Mouse (Mus musculus): ENCODE measurements around the gene Armcx6. TPM values are rescaled to one million over a fixed set of nuclear protein-coding genes. Genes with fewer than 3 reads are reported as not detected.

Gene Armcx6
- polyA plus RNA-seq, 1 experiment = 0.74 TPM

GRCm38 (mm10) chrX:134718524-134718923 is 32.7 kb downstream of the Armcx6 start:
- TF ChIP-seq POLR2A (IDR thresholded peaks at IDR 0.05; ENCODE audit: low read depth, low read length) (no peak), CTCF (IDR thresholded peaks at IDR 0.05; ENCODE audit: extremely low read depth, insufficient read depth, insufficient read length, insufficient replicate concordance) (no peak)
- no peak for DNase-seq (ENCODE audit: low read depth in 1 of 2, low spot score in 2 of 2)
- Histone ChIP-seq H3K4me1 (ENCODE audit: control insufficient read depth, insufficient read depth, insufficient read length) (no peaks in the 10 kb centered on the region; the same call in 1 of the 2 replicates), H3K4me3 (ENCODE audit: extremely low read depth, insufficient read depth, insufficient read length) (peak overlapping the region; percentile 33), H3K27ac (ENCODE audit: insufficient read depth, low read length) (no peak overlapping the region), H3K36me3 (ENCODE audit: control insufficient read depth, insufficient read depth, low read length) (no peaks in the 10 kb centered on the region), H3K27me3 (ENCODE audit: control insufficient read depth, insufficient read depth, low read length) (no peaks in the 10 kb centered on the region)
- whole genome bisulfite sequencing = 22% methylated on average over 14 of the region's 14 CpGs

GRCm38 (mm10) chrX:134717752-134718308 is 33.4 kb downstream of the Armcx6 start, which contains the start of gene Armcx1:
TSS of gene Armcx1 (plus strand) at chrX:134717963.
- no peaks in the 10 kb centered on the region; the same call in 1 of the 2 replicates for H3K4me1 ChIP-seq (ENCODE audit: control insufficient read depth, insufficient read depth, insufficient read length)
- no peaks in the 10 kb centered on the region for H3K36me3 ChIP-seq (ENCODE audit: control insufficient read depth, insufficient read depth, low read length)
- no peaks in the 10 kb centered on the region for H3K27me3 ChIP-seq (ENCODE audit: control insufficient read depth, insufficient read depth, low read length)
- H3K4me3 ChIP-seq (ENCODE audit: extremely low read depth, insufficient read depth, insufficient read length) = peak within 1 kb of the TSS; percentile 33
- 28% methylated on average over 16 of the region's 16 CpGs for WGBS
- no peak for DNase-seq (ENCODE audit: low read depth in 1 of 2, low spot score in 2 of 2)
- H3K27ac ChIP-seq (ENCODE audit: insufficient read depth, low read length) = no peak within 1 kb of the TSS
- no peak for TF ChIP-seq POLR2A (IDR thresholded peaks at IDR 0.05; ENCODE audit: low read depth, low read length)
- TF ChIP-seq CTCF (IDR thresholded peaks at IDR 0.05; ENCODE audit: extremely low read depth, insufficient read depth, insufficient read length, insufficient replicate concordance) = no peak

- Histone ChIP-seq H3K36me3 (ENCODE audit: control insufficient read depth, insufficient read depth, low read length) (no peaks in the 10 kb centered on the region), H3K27ac (ENCODE audit: insufficient read depth, low read length) (no peak overlapping the region), H3K4me1 (ENCODE audit: control insufficient read depth, insufficient read depth, insufficient read length) (no peaks in the 10 kb centered on the region; the same call in 1 of the 2 replicates), H3K27me3 (ENCODE audit: control insufficient read depth, insufficient read depth, low read length) (no peaks in the 10 kb centered on the region), H3K4me3 (ENCODE audit: extremely low read depth, insufficient read depth, insufficient read length) (no peak overlapping the region)
- TF ChIP-seq POLR2A (IDR thresholded peaks at IDR 0.05; ENCODE audit: low read depth, low read length) (no peak), CTCF (IDR thresholded peaks at IDR 0.05; ENCODE audit: extremely low read depth, insufficient read depth, insufficient read length, insufficient replicate concordance) (no peak)
- WGBS = 65% methylated on average over 3 of the region's 3 CpGs
- DNase-seq (ENCODE audit: low read depth in 1 of 2, low spot score in 2 of 2) = no peak
Observed at GRCm38 (mm10) chrX:134716863-134717262, 34.4 kb downstream of the Armcx6 start.

Other genes starting within 250 kb of the Armcx6 start
- gene Timm8a1, start 209.6 kb downstream of the Armcx6 start, polyA plus RNA-seq (2012; rRNA removed) = 0.60 and 0.62 TPM in 2 replicates
- 12.5 and 14.4 TPM in 2 replicates for gene Btk, start 167.8 kb downstream of the Armcx6 start, polyA plus RNA-seq (2012; rRNA removed)
- 89.6 and 117 TPM in 2 replicates for gene Rpl36a, start 165.8 kb downstream of the Armcx6 start, polyA plus RNA-seq (2012; rRNA removed)
- 0.66 and 0.96 TPM in 2 replicates for gene Gla, start 150.3 kb downstream of the Armcx6 start, polyA plus RNA-seq (2012; rRNA removed)
- gene Hnrnph2, start 150.2 kb downstream of the Armcx6 start, polyA plus RNA-seq (2012; rRNA removed) = 6.1 and 6.3 TPM in 2 replicates
- gene Armcx4, start 64.9 kb downstream of the Armcx6 start, polyA plus RNA-seq (2012; rRNA removed) = 0.28 and 0.39 TPM in 2 replicates
- 0.46 and 1.1 TPM in 2 replicates for gene Armcx1, start 33.5 kb downstream of the Armcx6 start, polyA plus RNA-seq (2012; rRNA removed)
- 1.6 and 1.9 TPM in 2 replicates for gene Armcx3, start 5.2 kb upstream of the Armcx6 start, polyA plus RNA-seq (2012; rRNA removed)
- gene Armcx2, start 57.8 kb upstream of the Armcx6 start, polyA plus RNA-seq (2012; rRNA removed) = 9.0 and 11.5 TPM in 2 replicates
- 0.04 TPM in 1 of 2 replicates, not detected in the other for gene Nxf2, start 213.3 kb upstream of the Armcx6 start, polyA plus RNA-seq (2012; rRNA removed)

All from spleen, adult 2 months (tissue).